In the genomic region with DNA sequence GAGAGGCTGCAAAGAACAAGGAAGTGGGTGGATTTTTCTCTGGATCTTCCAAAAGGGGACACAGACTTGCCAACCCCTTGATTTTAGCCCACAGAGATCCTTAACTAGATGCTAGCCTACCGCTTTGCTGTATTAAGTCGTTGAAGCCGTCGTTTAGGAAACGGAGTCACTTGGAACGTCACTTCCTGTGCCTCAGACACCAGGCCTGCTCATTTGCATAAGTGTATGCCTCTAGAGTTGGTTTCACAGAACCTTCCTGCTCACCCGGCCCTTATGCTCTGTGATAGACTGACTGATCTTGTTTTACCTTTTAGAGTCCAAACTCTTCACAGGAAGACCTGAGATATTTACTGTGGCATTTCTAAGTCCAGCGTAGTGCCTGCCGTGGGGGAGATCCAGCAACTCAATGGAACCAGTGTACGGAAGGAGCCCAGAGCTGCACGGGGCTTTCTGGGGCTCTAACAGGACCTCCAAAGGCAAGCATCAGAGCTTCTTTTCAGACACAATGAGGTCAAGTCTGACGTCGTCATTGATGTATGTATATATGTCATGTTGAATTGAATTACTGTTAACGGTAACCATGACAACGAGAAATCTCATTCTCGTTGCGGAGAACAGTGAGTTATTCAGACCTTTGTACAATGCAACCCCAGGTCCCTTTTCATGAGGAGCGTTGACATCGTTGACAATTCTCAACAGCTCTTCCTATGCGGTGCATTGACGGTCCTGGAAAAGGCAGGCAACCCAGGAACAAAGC, we compare ENCODE assay signal across 12 mouse cellular contexts.
DNase-seq lines count a peak whose midpoint lies in the region; ATAC-seq and TF ChIP-seq lines count a peak whose summit lies in the region.
"Had no signal": no experiment of that assay in that cellular context is flagged by ENCODE, and none has a peak within 500 bp of the region (broad histone marks: within the 10 kb centered on the region; RNA-seq: fewer than 3 reads in every experiment).

No protein-coding gene starts in this region.

- H3K27me3 ChIP-seq in forebrain, postnatal 0 days (ENCODE audit: insufficient read depth, low read length): no peaks in the 10 kb centered on the region
- no peaks in the 10 kb centered on the region for H3K27me3 ChIP-seq in midbrain, embryonic 13.5 days
- H3K27me3 ChIP-seq in kidney, embryonic 15.5 days: no peaks in the 10 kb centered on the region
- H3K27me3 ChIP-seq: limb, embryonic 12.5 days; lung, embryonic 15.5 days had no signal

- 0 out of 2 replicates have a peak overlapping the region, but pooled peaks have one; percentile 0 for H3K4me2 ChIP-seq in forebrain, postnatal 0 days (ENCODE audit: low read depth)
- H3K4me2 ChIP-seq in midbrain, embryonic 13.5 days (replicated peaks): no peak overlapping the region; the same call in 1 of the 2 replicates
- no peak overlapping the region for H3K4me2 ChIP-seq in kidney, embryonic 15.5 days
- H3K4me2 ChIP-seq: limb, embryonic 12.5 days; lung, embryonic 15.5 days had no signal

- H3K4me3 ChIP-seq in forebrain, postnatal 0 days (ENCODE audit: low read depth, low read length): no peak overlapping the region
- no peak overlapping the region for H3K4me3 ChIP-seq in midbrain, embryonic 13.5 days (replicated peaks)
- H3K4me3 ChIP-seq in kidney, embryonic 15.5 days (replicated peaks): no peak overlapping the region
- H3K4me3 ChIP-seq: limb, embryonic 12.5 days; lung, embryonic 15.5 days had no signal

- TF ChIP-seq CTCF in brain, embryonic 14.5 days (IDR thresholded peaks at IDR 0.05; ENCODE audit: borderline replicate concordance, extremely low read depth, insufficient read depth, insufficient read length): no peak
- no peak for TF ChIP-seq CTCF in forebrain, postnatal 0 days (IDR thresholded peaks at IDR 0.05; ENCODE audit: low read depth)

- H3K27ac ChIP-seq in forebrain, postnatal 0 days (ENCODE audit: low read depth, low read length): 0 out of 2 replicates have a peak overlapping the region, but pooled peaks have one; percentile 11
- peak overlapping the region; percentile 48 for H3K27ac ChIP-seq in midbrain, embryonic 13.5 days
- no peak overlapping the region for H3K27ac ChIP-seq in kidney, embryonic 15.5 days
- H3K27ac ChIP-seq: limb, embryonic 12.5 days; lung, embryonic 15.5 days had no signal

- no peaks in the 10 kb centered on the region for H3K9me3 ChIP-seq in forebrain, postnatal 0 days (ENCODE audit: low read length)
- no peaks in the 10 kb centered on the region for H3K9me3 ChIP-seq in midbrain, embryonic 13.5 days
- H3K9me3 ChIP-seq in kidney, embryonic 15.5 days (replicated peaks): no peaks in the 10 kb centered on the region
- H3K9me3 ChIP-seq: limb, embryonic 12.5 days; lung, embryonic 15.5 days had no signal

- H3K4me1 ChIP-seq in forebrain, postnatal 0 days (ENCODE audit: insufficient read depth): no peaks in the 10 kb centered on the region
- H3K4me1 ChIP-seq in midbrain, embryonic 13.5 days (replicated peaks): peaks cover 14% of the 10 kb centered on the region
- 0 out of 2 replicates have a peak, but pooled peaks cover 4% of the 10 kb centered on the region for H3K4me1 ChIP-seq in kidney, embryonic 15.5 days
- H3K4me1 ChIP-seq: limb, embryonic 12.5 days; lung, embryonic 15.5 days had no signal

- ATAC-seq in forebrain, postnatal 0 days: peak; percentile 81
- ATAC-seq in midbrain, embryonic 13.5 days: peak; percentile 70
- ATAC-seq in kidney, embryonic 15.5 days (replicated peaks; ENCODE audit: low FRiP score): no peak

- no peak overlapping the region for H3K9ac ChIP-seq in forebrain, postnatal 0 days
- H3K9ac ChIP-seq in midbrain, embryonic 13.5 days (replicated peaks): no peak overlapping the region
- H3K9ac ChIP-seq in kidney, embryonic 15.5 days: no peak overlapping the region
- H3K9ac ChIP-seq: limb, embryonic 12.5 days; lung, embryonic 15.5 days had no signal

- H3K36me3 ChIP-seq in forebrain, postnatal 0 days (ENCODE audit: insufficient read depth): no peaks in the 10 kb centered on the region
- no peaks in the 10 kb centered on the region for H3K36me3 ChIP-seq in midbrain, embryonic 13.5 days
- H3K36me3 ChIP-seq in kidney, embryonic 15.5 days: no peaks in the 10 kb centered on the region
- H3K36me3 ChIP-seq: G1E; limb, embryonic 12.5 days; lung, embryonic 15.5 days had no signal

- no peak for TF ChIP-seq POLR2A in brain, embryonic 14.5 days (IDR thresholded peaks at IDR 0.05; ENCODE audit: borderline replicate concordance, extremely low read depth, insufficient read depth, insufficient read length, poor library complexity, severe bottlenecking)

- 26% methylated on average over 21 of the region's 21 CpGs for WGBS in forebrain, postnatal 0 days
- WGBS in midbrain, embryonic 13.5 days: 50% methylated on average over 21 of the region's 21 CpGs
- WGBS in kidney, embryonic 15.5 days: 83% methylated on average over 21 of the region's 21 CpGs

- DNase-seq in CD4-positive, CD25-positive, alpha-beta regulatory T cell, adult 2 months (ENCODE audit: low read depth, low spot score): peak; percentile 79
- peak; percentile 89 for DNase-seq in brain, embryonic 14.5 days (ENCODE audit: low read depth)
- DNase-seq in forebrain, postnatal 0 days: peak; percentile 71
- no peak for DNase-seq in kidney, postnatal 25 days
- no peak for DNase-seq in kidney, postnatal 36 days
- DNase-seq in urinary bladder, postnatal 4 days (ENCODE audit: low spot score in 2 of 2): no peak
- DNase-seq: adrenal gland, postnatal 25 days had no signal

Comparison
In these comparisons a context has a peak if more than half of its experiments do, and no peak if none do; other contexts are left out.
1. DNase-seq: peak in CD4-positive, CD25-positive, alpha-beta regulatory T cell, adult 2 months (single experiment), brain, embryonic 14.5 days (single experiment) and forebrain, postnatal 0 days (single experiment); none in kidney, postnatal 25 days (0 of 2), kidney, postnatal 36 days (0 of 2) and urinary bladder, postnatal 4 days (0 of 2).